Mouse (Mus musculus): Measurements from ENCODE around the gene 2310034G01Rik.

GRCm38 (mm10) chr19:46398401-46398800 is 48.3 kb upstream of the 2310034G01Rik start:
- no peak for TF ChIP-seq CTCF (IDR thresholded peaks at IDR 0.05; ENCODE audit: low read depth)
- TF ChIP-seq EP300 (optimal IDR thresholded peaks at IDR 0.05), result no peak

All from stomach, postnatal 0 days (tissue).